Comparison of ENCODE assay signal across 1 mouse cellular context in genomic region chr11:102697338-102698017, GRCm38 (mm10).
A peak's percentile ranks its signal among the peaks of the same experiment; 100 is the strongest.
TF ChIP-seq lines count a peak whose summit lies in the region.

Gene Ccdc43 (minus strand): TSS chr11:102697782.

TF ChIP-seq in CH12.LX, 34 proteins besides CTCF, POLR2A, EP300 and RAD21 (continued from another document):
- TF ChIP-seq HCFC1 (IDR thresholded peaks at IDR 0.05; ENCODE audit: low read depth, low read length) (peak; percentile 85), JUND (conservative IDR thresholded peaks at IDR 0.05; ENCODE audit: low read depth, low read length) (no peak), POLR2AphosphoS2 (IDR thresholded peaks at IDR 0.05; ENCODE audit: low read depth, low read length) (peak; percentile 92), CHD1 (IDR thresholded peaks at IDR 0.05; ENCODE audit: low read depth, low read length) (0 out of 2 replicates have a peak, but pooled peaks have one; percentile 40), SMC3 (IDR thresholded peaks at IDR 0.05; ENCODE audit: low read depth, low read length) (no peak), MYC (IDR thresholded peaks at IDR 0.05; ENCODE audit: low read depth, low read length) (peak; percentile 85), UBTF (IDR thresholded peaks at IDR 0.05; ENCODE audit: low read depth, low read length) (no peak), USF2 (conservative IDR thresholded peaks at IDR 0.05; ENCODE audit: low read depth, low read length) (peak; percentile 52), JUN (IDR thresholded peaks at IDR 0.05; ENCODE audit: insufficient read depth, low read depth, low read length) (no peak), MAX (IDR thresholded peaks at IDR 0.05; ENCODE audit: low read length) (no peak; the same call in none of the 2 replicates), ELF1 (IDR thresholded peaks at IDR 0.05; ENCODE audit: low read depth, low read length) (peak; percentile 60), IRF4 (IDR thresholded peaks at IDR 0.05; ENCODE audit: low read depth, low read length) (no peak), ETS1 (conservative IDR thresholded peaks at IDR 0.05; ENCODE audit: low read depth, low read length) (peak; percentile 23; the same call in 1 of the 2 replicates), PAX5 (IDR thresholded peaks at IDR 0.05; ENCODE audit: low read length) (no peak), ZNF384 (IDR thresholded peaks at IDR 0.05; ENCODE audit: low read depth, low read length) (no peak), KAT2A (IDR thresholded peaks at IDR 0.05; ENCODE audit: insufficient replicate concordance, low read length) (peak; percentile 62; the same call in 1 of the 2 replicates)
TF ChIP-seq in CH12.LX: peak in this region for 21.
